Mouse (Mus musculus) layer of hippocampus, postnatal 14 days (tissue): ENCODE measurements at regions not wholly inside any gene's neighbourhood (a gene's known extent, or its start where the extent isn't known, plus 50 kb on each side); places are given as distances from the start of the nearest gene placed in this dataset.
A peak's percentile ranks its signal among the peaks of the same experiment; 100 is the strongest.

ENCODE experiments used
- DNase-seq, 2 experiments: peaks; one replicate each; pipeline ENCODE4 v3.0.0; 2021 to 2022; ENCODE audit warnings: low spot score in 2 of 2, mixed read lengths in 1 of 2

DNA sequence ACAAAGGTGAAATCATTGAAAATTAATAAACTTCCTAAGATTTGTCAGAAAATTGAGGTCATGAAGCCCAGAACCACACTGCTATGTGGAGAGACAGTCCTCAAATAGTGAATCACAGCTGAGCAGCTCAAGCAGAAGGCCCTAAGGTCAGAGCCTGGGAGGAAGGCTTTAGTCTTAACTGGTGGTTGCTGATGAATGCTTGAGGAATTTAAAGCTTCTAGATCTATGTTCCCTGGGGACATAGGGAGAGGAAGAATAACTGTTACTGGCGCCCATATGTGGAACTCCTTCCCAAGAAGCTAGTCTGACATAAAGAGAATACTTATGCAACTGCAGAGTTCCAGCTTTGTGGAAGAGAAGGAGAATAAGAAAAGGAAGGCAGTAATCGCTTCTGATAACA is 919.5 kb downstream of the D3Ertd751e start:
- no peak for DNase-seq

DNA sequence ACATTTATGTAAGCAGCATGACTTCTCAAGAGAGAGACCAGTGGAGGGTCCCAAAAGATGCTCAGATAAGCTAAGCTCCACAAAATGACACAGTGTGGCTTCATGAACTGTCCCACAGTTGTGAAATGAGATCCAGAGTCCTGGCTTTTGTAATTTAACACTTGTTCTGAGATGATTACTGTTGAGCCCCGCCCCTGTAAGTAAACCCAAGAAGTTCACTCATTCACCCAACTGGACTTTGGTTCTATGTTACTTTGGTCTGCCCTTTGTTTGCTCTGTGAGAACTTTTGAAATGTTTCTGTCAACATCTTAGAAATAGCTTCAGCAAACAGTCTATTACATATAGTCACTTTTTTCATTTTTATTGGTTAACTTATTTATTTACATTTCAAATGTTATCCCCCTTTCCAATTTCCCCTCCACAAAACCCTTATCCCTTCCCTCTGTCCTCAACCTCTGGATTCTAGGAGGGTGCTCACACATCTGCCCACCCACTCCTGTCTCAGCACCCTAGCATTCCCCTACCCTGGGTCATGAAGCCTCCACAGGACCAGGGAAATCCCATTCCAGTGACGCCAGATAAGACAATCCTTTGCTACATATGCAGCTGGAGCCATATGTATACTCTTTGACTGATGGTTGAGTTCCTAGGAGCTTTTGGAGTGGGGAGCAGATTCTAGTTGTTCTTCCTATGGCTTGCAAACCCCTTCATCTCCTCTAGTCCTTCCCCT is 934.4 kb downstream of the D3Ertd751e start:
- DNase-seq = no peak

DNA sequence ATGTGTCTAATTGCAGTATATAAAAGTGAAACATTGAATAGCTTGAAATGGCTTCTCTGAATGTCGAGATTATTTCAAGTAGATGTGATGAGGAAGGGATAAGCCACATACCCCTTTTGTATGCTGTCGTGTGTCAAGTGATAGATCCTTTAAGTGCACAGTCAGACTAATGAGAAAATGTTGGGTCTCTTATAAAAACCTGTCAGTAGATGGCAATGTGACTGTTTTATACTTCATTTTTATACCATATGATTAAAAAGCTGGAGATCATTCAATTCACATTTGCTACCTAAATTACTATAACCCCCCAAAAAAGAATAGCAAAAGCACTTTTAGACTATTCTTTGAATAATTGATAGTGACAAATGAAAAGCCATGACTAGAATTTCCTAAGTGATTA is 952.3 kb downstream of the D3Ertd751e start:
- DNase-seq = peak in 1 of 2 experiments; percentile 11

DNA sequence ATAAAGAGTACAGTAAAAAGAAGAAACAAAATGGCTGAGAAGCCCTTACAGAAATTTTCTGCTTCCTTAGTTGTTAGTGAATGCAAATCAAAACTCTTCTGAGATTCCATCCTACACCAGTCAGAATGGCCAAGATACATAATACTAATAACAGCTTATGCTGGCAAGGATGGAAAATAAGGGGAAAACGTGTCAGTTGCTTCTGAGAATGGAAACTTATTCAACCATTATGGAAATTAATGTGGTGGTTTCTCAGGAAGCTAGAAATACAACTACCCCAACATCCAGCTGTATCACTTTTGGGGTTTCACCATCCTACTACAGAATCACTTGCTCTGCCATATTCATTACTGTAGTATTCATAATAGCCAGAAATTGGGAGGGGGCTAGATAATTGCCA is 996.5 kb downstream of the D3Ertd751e start:
- DNase-seq = no peak

DNA sequence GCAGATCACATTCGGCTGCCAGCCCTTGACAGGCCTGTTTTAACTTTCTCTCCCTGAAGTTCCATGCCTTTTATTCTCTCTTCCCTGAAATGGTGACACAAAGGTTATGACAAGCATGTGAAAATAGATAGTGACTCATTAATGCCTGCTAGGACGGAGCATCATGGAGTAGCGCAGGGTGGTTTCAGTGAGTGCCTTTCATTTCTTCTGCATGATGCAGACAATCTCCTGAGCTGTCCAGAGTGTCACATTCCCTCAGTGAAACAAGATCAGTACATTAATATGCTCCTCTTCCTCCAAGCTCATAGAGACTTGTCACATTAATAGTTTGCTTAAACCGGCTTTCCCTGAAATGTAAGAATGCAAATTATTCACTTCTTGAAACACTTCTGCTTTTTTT is 1010.7 kb downstream of the D3Ertd751e start:
- no peak for DNase-seq

DNA sequence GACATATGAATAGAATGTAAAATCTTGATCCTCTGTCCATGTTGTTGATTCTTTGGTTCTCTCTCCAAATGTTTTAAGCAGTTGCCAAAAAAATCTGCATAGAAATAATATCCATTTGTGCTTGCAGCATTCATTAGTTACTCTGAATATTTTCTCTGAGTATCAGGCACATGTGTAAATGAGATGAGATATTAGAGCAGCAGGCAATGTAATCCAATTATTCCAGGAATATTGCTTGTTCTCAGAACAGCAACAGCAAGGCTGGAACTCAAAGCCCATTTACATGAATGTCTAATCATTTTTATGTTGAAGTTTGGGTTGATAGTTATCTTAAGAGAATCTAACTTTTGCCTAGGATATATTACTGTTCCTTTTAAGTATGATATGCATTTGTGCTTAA is 1014.9 kb downstream of the D3Ertd751e start:
- peak in 1 of 2 experiments; percentile 16 for DNase-seq

DNA sequence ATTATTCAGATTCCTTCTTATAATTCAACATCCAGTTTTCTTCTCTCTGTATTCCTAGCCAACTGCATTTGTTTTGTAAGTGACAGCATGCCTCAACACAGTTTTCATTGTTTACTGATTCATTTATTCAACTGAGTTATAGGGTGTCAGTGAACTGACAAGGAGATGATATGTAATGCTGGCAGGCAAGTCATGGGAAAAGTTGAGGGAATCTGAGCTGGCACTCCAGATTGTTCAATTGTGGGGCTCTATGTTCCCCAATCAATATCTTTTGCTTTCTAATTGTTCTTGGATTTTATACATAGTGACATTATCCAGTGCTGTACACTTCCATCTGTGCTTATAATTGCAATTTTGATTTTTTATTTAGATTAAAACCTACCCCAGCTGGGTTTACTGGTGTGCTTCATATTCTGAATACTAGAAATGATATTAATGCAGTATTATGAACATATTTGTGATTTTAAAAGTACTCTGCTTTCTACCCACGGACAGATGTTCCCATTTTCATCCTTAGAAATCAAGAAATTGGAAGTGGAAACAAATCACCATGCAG is 1015.5 kb downstream of the D3Ertd751e start:
- peak; percentile 9 to 53 for DNase-seq

DNA sequence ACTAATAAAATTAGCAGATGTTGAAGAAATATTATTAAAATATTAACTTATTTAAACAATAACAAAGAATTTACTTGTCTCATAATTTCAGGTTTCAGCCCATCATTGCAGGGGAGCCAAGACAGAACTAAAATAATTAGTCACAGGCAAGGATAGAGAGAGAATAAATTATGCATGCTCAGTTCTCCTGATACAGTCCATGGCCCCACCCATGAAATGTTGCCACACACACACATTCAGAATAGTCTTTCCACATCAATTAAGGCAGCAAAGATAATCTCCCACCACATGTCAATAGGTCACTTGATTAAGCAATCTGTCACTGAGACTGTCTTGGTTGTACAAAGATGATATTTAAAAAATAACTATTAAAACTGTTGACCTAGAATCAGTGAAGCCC is 1019.8 kb downstream of the D3Ertd751e start:
- no peak for DNase-seq

DNA sequence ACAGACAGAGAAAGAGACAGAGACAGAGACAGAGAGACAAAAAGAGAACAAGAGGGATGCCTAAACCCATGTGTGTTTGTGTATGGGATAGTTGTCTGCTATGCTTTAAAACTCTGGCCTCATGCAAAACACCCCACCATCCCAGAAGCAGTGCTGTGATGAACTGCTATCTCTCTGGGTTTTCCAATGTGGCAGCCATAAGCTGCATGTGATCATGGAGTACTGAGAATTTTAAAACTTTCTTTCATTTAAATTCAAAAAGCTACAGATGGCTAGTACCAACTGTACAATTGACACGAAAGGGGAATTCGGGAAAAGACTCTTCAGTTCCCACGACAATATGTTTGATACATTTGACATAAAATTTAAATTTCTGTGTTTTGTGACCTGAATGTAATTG is 1041.1 kb downstream of the D3Ertd751e start:
- DNase-seq = peak in 1 of 2 experiments; percentile 20

DNA sequence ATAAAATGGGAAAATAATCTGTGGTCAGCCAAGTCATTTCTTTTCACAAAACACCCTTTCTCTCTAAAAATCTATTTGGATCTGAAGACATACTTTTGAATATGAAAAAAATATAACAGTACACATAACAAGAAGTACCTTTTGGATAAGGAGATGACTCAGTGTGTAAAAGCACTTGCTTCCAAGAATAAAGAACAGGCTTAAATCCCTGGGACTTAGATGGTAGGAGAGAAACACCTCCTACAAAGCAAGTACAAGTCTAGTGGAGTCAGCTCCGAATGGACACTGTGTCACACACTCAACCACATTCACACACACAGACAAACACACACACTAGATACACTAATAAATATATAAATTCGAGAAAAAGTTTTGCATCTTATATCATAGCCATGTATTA is 1041.8 kb downstream of the D3Ertd751e start:
- DNase-seq = no peak

DNA sequence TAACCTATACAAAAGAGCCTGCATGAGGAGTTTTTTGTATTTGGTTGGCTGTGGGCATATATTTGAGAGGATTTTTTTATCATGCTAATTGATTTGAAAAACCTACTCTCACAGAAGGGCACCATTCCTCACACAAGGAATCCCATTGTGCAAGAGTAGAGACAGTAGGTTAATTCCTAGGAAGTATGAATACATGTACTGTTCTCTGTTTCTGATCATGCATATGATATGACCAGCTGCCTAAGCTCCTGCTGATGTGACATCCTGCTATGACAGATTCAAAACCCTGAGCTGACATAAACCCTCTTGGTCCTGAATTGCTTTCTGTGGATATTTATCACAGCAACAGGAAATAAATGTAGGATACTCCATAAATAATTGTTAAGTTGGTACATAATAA is 1048.0 kb downstream of the D3Ertd751e start:
- DNase-seq = no peak

DNA sequence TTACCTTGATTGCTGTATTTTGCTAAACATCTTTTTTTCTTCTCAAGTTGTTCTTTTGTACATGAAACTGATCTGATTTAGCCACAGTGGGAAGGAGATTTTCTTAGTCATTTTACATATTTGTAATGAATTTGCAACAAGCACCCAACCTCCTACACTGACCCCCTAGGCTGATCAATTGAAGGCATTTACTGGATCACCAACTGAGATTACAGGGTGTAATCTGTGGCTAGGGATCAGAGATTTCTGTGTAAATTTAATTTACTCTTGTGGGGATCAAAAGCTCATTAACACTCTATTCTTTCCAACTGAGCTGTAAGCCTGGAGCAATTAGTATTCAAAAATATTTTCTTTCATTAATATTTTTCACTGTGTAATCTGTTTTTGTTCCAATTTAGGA is 1049.5 kb downstream of the D3Ertd751e start:
- DNase-seq = no peak

DNA sequence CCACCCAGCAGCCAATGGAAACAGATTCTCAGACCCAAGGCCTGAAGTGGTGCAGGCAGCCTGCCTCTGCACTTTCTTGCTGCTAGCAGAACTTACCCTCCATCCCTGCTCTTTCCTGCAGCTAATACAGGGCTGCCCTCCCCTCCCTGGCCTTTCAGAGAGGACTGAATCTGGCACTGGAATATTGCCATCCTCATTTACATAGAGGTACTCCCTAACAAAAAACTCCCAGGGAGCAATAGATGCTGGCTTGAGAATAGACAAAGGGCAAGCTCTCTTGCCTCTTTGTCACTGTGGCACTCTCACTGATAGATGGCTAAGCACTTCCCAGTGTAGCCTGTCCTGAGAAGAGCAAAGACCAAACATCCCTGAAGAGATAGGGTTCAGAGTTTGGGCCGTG is 1088.0 kb downstream of the D3Ertd751e start:
- DNase-seq = no peak

DNA sequence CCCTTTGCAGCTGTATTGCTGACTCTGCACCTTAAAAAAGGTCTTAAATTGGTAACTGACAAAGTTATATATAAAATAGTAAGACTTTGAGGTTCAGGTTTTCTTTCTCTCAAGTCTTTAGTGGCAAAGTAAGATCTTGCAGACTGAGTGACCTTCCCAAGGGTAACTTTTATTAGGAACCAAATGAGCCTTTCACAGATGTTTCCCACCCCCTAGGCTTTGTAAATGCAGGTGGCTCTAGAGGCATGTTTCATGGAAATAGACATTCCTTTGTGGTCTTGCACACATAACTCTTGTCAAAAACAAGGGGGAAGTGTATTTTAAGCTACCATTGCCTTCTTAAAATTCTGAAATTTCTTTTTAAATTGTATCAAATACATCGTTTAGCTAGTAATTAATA is 1125.0 kb downstream of the D3Ertd751e start:
- DNase-seq = no peak

DNA sequence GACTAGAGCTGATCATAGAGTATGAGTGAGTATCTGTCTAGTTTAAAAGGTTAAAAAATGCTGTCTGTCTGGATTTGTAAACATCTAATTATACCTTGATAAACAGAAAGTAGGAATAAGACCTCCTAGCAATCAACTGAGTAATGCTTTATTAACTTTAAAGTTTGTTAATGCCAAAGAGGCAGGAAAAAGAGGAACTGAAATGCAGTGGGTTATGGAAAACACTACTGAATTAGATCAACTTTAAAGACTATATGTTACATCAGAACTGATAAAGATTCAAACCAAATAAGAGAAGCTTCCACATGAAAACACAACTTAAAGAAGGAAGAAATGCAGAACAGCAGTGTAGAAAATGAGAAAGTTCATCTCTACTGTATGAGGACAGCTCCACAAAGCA is 1136.6 kb downstream of the D3Ertd751e start:
- DNase-seq = no peak

DNA sequence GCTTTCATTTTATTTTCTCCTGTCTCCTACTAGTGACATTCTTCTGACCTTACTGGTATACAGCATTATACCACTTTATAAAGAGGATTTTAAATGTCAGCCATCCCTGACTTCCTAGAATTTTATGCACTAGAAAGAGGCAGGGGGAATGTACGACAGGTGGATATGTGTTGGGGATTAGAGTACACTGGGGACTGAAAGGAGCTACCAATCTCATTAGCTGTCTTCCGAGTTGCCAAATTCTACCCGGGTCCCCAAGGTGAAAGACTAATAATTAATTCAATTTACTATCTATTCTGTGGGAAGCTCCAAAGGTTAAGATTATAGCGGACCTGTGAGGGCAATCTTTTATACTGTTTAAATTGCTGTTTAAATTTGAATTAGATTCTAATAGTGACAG is 1142.1 kb downstream of the D3Ertd751e start:
- no peak for DNase-seq

DNA sequence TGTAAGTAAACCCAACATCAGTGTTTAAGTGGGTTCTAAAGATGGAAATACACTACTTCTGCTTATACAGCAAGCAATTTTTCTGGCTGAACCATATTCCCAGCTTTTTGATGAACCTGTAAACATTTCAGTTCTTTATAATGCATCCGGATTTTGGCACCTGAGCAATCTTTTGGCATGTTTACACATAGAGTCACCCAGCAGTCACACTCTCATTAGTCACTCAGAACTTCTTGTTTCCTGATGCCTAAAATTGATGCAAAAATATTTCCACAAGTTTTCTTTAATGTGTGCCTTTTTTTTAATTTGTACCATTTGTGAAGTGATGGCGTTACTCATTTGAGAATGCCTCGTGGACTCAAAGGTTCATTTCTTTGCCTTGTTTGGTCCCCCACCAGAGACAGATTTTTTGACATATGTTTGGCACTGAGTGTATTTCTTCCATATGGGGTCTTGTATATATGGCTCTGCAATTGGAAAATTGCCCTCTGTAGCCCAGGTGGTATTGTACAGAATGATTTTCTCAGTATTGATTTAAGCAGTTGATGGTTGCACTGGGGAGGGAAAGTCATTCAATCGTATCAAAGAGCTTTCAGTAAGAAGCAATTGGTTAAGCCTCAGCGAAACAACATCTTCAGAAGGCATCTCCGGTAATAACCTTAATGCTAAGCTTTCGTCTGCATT is 1149.7 kb downstream of the D3Ertd751e start:
- DNase-seq = peak in 1 of 2 experiments; percentile 16

DNA sequence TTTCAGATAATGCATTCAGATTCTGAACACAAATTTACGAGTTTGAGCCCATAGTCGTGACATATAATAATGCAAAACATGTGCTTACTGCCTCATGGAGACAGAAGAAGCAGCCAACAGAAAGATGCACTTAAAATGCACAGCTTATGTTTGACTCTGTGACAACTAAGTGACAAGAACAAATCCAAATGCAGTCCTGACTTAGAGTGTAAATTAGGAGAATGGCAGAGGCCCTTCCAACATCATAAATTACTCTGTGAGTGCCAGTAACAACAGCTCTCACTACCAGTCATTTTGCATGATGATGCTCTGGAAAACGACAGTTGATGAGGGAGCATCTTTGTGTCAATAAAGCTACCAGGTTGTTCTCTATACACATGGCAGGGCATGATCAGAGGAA is 1153.4 kb downstream of the D3Ertd751e start:
- no peak for DNase-seq

DNA sequence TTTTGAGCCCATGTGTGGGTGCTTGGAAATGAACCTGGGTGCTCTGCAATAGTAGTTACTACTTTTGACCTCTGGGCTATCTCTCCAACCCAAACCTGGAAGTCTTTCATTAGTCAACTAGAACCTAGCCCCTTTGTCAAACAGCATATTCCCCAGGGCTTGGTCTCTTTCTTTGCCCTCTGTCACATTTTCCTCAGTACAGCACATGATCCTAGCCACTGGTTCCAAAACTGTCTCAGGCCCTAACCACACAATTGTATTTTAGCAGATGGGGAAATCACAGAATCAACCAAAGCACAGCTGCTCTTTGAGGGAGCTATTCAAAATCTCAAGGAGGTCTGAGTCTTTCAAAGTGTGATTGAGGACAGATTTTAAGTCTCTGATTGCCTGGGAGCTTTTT is 1155.5 kb downstream of the D3Ertd751e start:
- no peak for DNase-seq

DNA sequence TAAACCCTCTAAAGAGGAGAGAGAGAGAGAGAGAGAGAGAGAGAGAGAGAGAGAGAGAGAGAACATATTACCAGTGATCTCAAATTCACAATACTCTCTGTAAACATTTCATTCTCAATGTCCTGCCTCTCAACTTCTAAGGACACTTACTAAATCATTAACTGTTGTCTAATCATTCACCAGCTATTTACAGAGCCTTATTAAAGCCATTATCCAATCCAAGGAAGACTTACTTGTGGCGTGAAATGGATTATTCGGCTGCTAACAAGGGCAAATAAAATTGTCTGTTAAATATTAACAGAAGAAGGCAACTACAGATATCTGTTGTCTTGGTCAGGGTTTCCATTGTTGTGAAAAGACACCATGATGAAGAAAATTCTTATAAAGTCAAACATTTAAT is 1156.5 kb downstream of the D3Ertd751e start:
- no peak for DNase-seq

DNA sequence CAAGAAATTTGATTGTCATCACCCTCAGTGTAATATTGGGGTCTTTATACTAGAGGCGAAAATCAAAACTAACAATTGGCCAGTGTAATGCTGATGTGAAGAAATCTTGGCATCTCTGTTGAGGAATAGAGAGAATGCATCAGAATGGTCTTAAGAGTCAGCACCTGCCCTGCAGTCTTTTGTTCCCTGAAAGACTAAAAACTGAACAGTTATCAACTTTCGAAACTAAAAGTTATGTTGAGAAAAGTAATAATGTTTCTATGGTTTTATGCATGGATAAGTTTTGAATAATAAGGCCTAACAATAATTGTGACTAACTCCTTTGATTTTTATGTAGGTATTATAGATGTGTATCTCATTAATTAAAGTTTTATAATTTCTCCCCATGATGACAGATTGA is 1158.6 kb downstream of the D3Ertd751e start:
- no peak for DNase-seq

DNA sequence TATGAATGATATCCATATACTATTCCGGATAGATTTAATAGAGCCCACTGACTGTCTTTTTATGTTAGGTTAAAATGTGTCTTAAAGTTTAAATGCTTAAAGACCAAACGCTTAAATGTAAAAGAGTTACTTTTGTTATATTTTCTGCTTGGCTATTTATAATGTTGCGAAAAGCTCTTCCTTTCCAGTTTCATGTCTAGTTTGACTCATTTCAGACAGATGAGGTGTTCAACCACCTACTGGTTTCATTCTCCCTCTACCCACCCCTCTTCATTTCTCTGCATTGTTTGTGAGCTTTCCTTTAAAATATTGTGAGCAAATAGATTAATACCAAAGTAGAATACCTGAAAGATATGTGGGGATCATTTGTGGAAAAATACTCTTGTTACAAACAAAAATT is 1163.8 kb downstream of the D3Ertd751e start:
- DNase-seq = no peak

DNA sequence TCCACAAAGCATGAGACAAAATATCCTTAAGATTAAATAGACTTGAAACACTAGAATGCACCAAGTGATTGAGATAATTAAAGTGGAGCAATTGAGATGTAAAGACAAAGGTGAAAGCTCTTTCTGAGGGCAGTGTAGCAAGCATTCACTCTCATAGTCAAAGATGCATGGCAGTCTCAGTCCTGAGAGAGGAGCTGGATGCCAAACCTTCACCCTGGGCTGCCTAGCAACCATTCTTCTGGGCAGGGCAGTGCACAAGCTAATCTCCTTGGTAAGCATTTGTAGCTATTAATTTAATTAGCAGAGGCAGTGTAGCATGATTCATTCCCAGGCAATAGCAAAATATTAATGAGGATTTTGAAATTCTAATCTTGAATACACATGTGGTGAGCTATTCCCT is 1166.0 kb downstream of the D3Ertd751e start:
- no peak for DNase-seq
